Mouse (Mus musculus) gastrocnemius, postnatal 14 days (tissue): ENCODE results near the gene 4930432M17Rik. TPM values are rescaled to one million over a fixed set of nuclear protein-coding genes. Genes with fewer than 3 reads are reported as not detected.

Experiments used
- DNase-seq: peaks from one replicate; pipeline ENCODE4 v3.0.0; 2021; ENCODE audit warnings: mixed read lengths
- intact Hi-C: fragments of 180-260 bp; cut with DNase I; formaldehyde crosslinking; loops from one replicate; pipeline ENCODE4 v1.15.1; 2025; ENCODE audit warnings: low total_unique reads
- total RNA-seq, 2 experiments: library from RNA; stranded (reverse); gene quantifications; 2 replicates each; pipeline ENCODE4 v1.2.3; 2021

The 4930432M17Rik gene
- total RNA-seq, 2 experiments from 2014 or later: not detected

DNA sequence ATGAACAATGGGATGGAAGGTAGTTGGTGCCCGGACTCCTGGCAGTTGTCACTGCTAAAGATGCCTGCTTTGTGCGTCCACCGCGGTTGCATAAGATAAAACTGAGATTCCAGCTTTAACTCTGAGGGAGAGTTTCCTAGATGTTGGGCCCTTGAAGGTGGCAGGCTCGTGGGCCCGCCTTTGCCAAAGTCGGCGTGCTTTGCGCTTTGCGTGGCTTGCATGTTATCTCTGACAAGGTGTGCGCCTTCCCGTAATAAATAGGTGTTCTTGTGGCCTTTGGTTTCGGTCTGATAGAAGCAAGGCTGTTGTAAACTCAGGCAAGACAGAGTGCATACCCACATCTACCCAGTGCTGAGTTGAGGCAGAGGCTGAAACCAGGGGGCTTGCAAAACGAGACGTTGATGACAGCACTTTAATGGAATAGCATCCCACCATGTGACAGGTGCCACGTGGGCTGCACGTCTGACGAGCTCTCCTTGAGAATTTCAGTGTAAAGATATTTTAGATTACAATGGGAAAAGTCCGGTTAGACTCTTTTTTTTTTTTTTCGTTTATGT lies 53.5 kb downstream of the 4930432M17Rik start:
- DNase-seq: no peak
- intact Hi-C loops: loop anchor here (2.0 kb wide), 1 partner anchor 173 kb away; no protein-coding TSS in a partner anchor

DNA sequence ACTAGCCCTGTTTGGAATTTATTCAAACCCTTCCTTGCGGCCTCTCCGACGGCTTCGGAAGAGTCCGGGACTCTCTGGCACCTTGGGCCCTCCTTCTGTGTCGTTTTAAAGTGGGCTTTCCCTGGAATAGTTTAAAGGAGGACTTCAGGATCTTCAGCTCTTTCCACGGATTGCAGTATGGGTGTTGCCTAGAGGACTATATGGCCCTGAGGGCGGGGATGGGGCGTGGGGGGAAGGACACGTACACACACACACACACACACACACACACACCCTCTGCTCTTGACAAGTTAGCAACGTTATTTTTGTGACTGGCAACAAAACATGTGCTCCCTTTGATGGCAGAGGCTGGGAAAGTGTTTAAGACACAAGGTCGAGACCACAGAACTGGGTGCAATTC lies 54.0 kb downstream of the 4930432M17Rik start:
- no peak for DNase-seq
- intact Hi-C loops: no loop called here

DNA sequence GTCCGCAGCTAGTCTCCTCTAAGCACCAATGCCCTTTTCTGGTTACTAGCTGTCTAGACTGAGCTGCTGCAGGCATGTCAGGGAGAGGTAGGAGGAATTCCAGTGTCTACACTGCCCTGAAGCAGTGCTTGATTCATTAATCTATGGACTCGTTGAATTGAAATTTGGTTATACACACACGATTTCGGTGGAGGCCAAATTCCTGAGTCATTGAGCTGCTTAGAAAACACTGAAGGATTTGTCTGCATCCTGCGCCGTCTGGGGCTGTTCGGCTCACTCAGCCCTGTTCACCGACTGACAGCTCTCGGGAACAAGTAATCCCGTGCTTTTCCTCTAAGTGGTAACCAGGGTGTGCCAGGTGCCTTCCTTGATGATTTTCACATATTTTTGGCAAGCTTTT lies 55.1 kb downstream of the 4930432M17Rik start:
- intact Hi-C loops: no loop called here
- no peak for DNase-seq

DNA sequence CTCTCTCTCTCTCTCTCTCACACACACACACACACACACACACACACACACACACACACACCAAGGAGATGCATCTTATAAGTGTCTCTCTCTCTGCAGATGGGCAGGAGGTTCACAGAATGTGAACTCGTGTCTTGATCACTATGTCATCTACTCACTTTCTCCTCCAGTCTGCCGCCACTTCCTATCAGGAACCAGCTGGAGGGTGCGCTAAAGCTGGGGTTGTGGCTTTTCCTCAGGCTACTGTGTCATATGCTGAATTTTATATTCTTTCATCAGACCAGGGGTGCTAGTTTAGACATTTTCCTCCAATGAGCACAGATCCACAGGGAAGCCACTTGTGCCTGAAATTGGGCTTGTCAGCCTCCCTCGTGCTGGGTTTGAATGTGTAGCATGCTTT lies 59.1 kb downstream of the 4930432M17Rik start:
- intact Hi-C loops: loop anchor here (10.0 kb wide), 1 partner anchor 415 kb away; no protein-coding TSS in a partner anchor

More for the DNA sequence above, 59.1 kb downstream of the 4930432M17Rik start:
- DNase-seq: no peak

Other genes starting within 250 kb of the 4930432M17Rik start
- gene Cnn3, start 244.3 kb upstream of the 4930432M17Rik start, total RNA-seq: 10 to 100 TPM; 54.0 to 64.5 TPM
- gene Slc44a3, start 138.4 kb upstream of the 4930432M17Rik start, total RNA-seq: under 1 TPM in 1 of 2 experiments, not detected in 1; 0.16 TPM
- 1 to 10 TPM; 4.5 to 7.3 TPM for gene F3, start 52.8 kb downstream of the 4930432M17Rik start, total RNA-seq
- 10 to 100 TPM; 31.1 to 37.0 TPM for gene Abcd3, start 144.5 kb downstream of the 4930432M17Rik start, total RNA-seq